Mouse (Mus musculus): ENCODE measurements around the gene Map4k4. TPM values are rescaled to one million over a fixed set of nuclear protein-coding genes. Genes with fewer than 3 reads are reported as not detected.

The Map4k4 gene
- total RNA-seq, 1 experiment from 2014 or later = 231 TPM

GRCm38 (mm10) chr1:39946391-39946790 lies 45.7 kb downstream of the Map4k4 start:
- no peak for ATAC-seq (replicated peaks in 1 of 2; ENCODE audit: insufficient read depth in 1 of 2, low FRiP score in 2 of 2, low TSS enrichment in 1 of 2, low read depth in 1 of 2, poor library complexity in 2 of 2, severe bottlenecking in 2 of 2)

- no peak for ATAC-seq (replicated peaks in 1 of 2; ENCODE audit: insufficient read depth in 1 of 2, low FRiP score in 2 of 2, low TSS enrichment in 1 of 2, low read depth in 1 of 2, poor library complexity in 2 of 2, severe bottlenecking in 2 of 2)
Observed at GRCm38 (mm10) chr1:39947179-39947578, 46.5 kb downstream of the Map4k4 start.

GRCm38 (mm10) chr1:39947701-39948359 lies 47.1 kb downstream of the Map4k4 start:
- ATAC-seq (replicated peaks in 1 of 2; ENCODE audit: insufficient read depth in 1 of 2, low FRiP score in 2 of 2, low TSS enrichment in 1 of 2, low read depth in 1 of 2, poor library complexity in 2 of 2, severe bottlenecking in 2 of 2) = no peak

DNA sequence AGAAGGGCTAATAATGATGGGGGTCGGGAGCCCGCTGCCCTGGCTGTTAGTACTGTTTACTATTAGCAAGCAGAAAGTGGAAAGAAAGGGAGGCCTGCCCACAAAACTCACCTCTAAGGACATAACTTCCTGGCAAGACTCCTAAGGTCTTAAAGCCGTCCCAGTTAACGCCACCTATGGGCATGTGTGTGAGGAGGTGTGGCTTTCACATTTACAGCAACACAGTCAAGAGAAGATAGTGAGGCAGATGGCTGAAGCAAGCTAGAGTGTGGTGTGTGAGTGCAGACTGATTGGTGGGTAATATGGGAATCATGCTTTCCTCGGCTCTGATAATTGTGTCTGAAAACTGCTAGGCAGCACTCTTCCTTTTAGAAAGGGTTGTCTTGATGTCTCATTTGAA lies 48.5 kb downstream of the Map4k4 start:
- ATAC-seq (replicated peaks in 1 of 2; ENCODE audit: insufficient read depth in 1 of 2, low FRiP score in 2 of 2, low TSS enrichment in 1 of 2, low read depth in 1 of 2, poor library complexity in 2 of 2, severe bottlenecking in 2 of 2) = peak; percentile 17 to 41; a peak in 1 of 4 replicates

DNA sequence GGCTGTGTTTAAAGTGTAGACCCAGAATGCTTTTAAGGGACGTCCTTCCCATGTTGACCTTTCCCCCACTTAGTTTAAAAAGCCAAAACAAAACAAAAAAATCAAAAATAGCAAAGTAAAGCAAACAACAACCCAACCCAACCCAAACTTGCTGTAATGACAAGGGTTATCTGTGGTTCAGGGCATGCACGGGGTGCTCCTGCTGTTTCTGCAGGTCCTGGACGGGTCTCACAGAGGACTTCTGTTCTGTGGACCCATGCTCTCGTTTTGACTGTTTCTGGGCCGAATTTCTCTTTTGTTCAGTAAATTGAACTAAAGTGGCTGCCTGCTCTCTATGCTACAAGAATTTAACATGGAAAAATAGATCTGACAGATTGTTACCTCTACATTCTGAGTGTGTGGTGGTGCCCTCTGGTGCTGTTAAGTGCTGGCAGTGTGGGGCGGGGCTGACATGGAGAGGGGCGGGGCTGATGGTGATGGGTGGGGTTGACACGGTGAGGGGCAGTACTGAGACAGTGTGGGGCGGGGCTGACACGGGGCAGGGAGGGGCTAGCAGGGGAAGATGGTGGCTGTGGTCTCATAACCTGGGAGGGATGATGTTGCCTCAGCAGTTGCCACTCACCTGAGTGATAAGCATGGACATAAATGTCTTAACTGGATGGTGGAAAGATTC lies 49.2 kb downstream of the Map4k4 start:
- ATAC-seq (replicated peaks in 1 of 2; ENCODE audit: insufficient read depth in 1 of 2, low FRiP score in 2 of 2, low TSS enrichment in 1 of 2, low read depth in 1 of 2, poor library complexity in 2 of 2, severe bottlenecking in 2 of 2) = peak in 1 of 2 experiments; percentile 62; a peak in 2 of 4 replicates

GRCm38 (mm10) chr1:39950590-39950989 lies 49.9 kb downstream of the Map4k4 start:
- no peak for ATAC-seq (replicated peaks in 1 of 2; ENCODE audit: insufficient read depth in 1 of 2, low FRiP score in 2 of 2, low TSS enrichment in 1 of 2, low read depth in 1 of 2, poor library complexity in 2 of 2, severe bottlenecking in 2 of 2)

DNA sequence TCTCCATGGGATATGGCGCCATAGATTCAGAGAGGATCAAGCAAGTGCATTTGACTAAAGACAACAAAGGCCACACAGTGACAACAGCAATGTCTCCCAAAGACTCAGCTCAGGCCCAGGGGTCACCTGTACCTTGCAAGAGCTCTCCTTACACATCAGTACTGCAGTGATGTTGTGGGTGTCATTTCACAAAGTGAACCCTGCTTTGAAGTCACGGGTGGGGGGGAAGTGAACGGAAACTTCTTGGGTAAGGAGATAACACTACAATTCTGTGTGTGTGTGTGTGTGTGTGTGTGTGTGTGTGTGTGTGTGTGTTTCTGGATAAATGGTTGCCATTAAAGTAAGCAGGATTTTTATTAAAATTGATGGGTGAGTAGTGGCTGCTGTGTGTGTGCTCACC lies 53.9 kb downstream of the Map4k4 start:
- ATAC-seq (replicated peaks in 1 of 2; ENCODE audit: insufficient read depth in 1 of 2, low FRiP score in 2 of 2, low TSS enrichment in 1 of 2, low read depth in 1 of 2, poor library complexity in 2 of 2, severe bottlenecking in 2 of 2) = no peak

DNA sequence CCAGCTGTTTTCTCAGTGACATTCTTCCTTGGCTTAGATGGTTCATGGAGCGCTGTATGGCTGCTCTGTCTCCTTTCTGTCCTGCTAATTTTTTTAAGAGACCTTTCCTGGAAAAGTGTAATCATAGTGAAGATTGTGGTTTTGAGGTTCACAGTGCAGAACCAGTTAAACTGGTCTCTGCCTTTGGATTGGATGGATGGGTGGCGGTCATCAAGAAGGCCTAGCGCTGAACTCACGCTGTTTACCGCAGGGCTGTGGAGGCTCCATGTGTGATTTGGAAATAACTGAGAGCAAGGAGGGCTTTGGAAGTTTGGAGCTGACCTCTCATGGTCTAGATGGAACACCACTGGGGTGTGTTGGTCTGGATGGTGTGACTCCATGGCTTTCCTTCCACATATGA lies 56.0 kb downstream of the Map4k4 start:
- ATAC-seq (replicated peaks in 1 of 2; ENCODE audit: insufficient read depth in 1 of 2, low FRiP score in 2 of 2, low TSS enrichment in 1 of 2, low read depth in 1 of 2, poor library complexity in 2 of 2, severe bottlenecking in 2 of 2) = no peak

DNA sequence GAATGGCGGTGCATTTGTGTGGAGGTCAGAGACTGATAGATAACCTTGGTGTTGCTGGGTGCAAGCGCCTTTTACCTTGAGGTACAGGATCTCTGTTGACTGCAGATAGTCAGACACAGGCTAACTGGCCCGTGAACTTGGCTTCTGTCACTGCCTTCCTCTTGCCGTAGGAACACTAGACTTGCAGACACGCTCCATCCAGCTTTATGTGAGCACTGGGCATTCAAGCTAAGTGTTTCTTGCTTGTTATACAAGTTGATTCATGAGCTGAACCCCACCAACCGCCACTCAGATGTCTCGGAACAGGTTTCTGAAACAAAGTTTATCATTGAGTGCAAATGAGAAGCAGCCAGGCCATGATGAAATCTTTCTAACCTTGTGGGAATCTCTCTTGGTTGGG lies 57.3 kb downstream of the Map4k4 start:
- ATAC-seq (replicated peaks in 1 of 2; ENCODE audit: insufficient read depth in 1 of 2, low FRiP score in 2 of 2, low TSS enrichment in 1 of 2, low read depth in 1 of 2, poor library complexity in 2 of 2, severe bottlenecking in 2 of 2) = no peak

DNA sequence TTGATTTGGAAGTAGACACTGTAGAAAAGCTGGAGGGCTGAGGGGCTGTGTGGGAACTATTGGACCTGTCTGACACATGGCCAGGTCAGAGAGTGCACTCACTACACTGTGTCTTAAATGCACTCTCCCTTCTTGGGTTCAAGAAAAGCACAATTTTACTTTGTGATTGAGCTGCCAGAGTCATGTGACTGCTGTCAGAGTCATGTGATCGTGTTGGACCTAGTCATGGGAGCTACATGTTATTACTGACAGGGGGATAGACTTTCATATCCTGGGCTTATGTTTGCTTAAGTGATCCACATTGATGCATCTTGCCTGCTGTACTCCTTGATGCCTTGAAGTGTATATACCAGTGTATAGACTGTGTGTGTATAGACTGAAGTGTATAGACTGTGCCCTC lies 59.9 kb downstream of the Map4k4 start:
- ATAC-seq (replicated peaks in 1 of 2; ENCODE audit: insufficient read depth in 1 of 2, low FRiP score in 2 of 2, low TSS enrichment in 1 of 2, low read depth in 1 of 2, poor library complexity in 2 of 2, severe bottlenecking in 2 of 2) = no peak

GRCm38 (mm10) chr1:39961113-39961512 lies 60.4 kb downstream of the Map4k4 start:
- ATAC-seq (replicated peaks in 1 of 2; ENCODE audit: insufficient read depth in 1 of 2, low FRiP score in 2 of 2, low TSS enrichment in 1 of 2, low read depth in 1 of 2, poor library complexity in 2 of 2, severe bottlenecking in 2 of 2) = no peak

GRCm38 (mm10) chr1:39962321-39962720 lies 61.6 kb downstream of the Map4k4 start:
- no peak for ATAC-seq (replicated peaks in 1 of 2; ENCODE audit: insufficient read depth in 1 of 2, low FRiP score in 2 of 2, low TSS enrichment in 1 of 2, low read depth in 1 of 2, poor library complexity in 2 of 2, severe bottlenecking in 2 of 2)

DNA sequence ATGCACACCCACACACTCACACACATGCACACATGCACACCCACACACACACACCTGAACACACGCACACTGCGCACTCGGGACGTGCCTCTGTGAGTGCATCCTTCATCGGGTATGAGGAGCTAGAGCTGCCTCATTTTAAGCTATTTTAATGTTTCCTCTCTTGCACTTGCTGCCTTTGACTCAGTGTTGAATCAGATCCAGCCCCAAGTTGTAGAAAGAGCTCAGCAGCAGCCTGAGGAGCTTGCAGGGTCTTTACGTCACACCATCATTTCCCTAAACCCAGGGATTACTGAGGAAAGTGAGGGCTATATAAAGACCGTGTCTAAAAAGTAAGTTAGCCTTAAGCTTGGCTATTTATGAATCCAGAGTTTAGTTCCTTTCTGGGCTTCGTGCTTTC lies 62.1 kb downstream of the Map4k4 start:
- no peak for ATAC-seq (replicated peaks in 1 of 2; ENCODE audit: insufficient read depth in 1 of 2, low FRiP score in 2 of 2, low TSS enrichment in 1 of 2, low read depth in 1 of 2, poor library complexity in 2 of 2, severe bottlenecking in 2 of 2)

DNA sequence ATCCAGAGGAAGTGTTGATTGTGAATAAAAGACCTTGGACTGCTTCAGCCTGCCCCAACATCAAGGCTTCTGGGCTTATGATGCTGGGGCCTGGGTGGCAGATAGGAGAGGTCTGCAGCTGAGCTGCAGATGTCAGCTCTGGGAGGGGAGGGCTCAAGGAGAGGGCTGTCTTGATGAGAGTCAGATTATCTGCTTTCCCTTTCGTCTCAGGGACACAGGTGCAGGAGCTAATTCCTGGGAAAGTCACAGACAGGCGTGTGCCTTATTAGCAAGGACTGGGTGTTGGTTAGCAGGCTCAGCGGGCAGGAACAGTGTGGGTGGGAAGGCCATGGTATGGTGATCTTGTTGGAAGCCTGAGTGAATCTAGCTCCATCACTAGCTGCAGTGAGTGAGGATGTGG lies 63.1 kb downstream of the Map4k4 start:
- no peak for ATAC-seq (replicated peaks in 1 of 2; ENCODE audit: insufficient read depth in 1 of 2, low FRiP score in 2 of 2, low TSS enrichment in 1 of 2, low read depth in 1 of 2, poor library complexity in 2 of 2, severe bottlenecking in 2 of 2)

GRCm38 (mm10) chr1:39964427-39964826 lies 63.7 kb downstream of the Map4k4 start:
- no peak for ATAC-seq (replicated peaks in 1 of 2; ENCODE audit: insufficient read depth in 1 of 2, low FRiP score in 2 of 2, low TSS enrichment in 1 of 2, low read depth in 1 of 2, poor library complexity in 2 of 2, severe bottlenecking in 2 of 2)

GRCm38 (mm10) chr1:39965461-39965860 lies 64.7 kb downstream of the Map4k4 start:
- no peak for ATAC-seq (replicated peaks in 1 of 2; ENCODE audit: insufficient read depth in 1 of 2, low FRiP score in 2 of 2, low TSS enrichment in 1 of 2, low read depth in 1 of 2, poor library complexity in 2 of 2, severe bottlenecking in 2 of 2)

DNA sequence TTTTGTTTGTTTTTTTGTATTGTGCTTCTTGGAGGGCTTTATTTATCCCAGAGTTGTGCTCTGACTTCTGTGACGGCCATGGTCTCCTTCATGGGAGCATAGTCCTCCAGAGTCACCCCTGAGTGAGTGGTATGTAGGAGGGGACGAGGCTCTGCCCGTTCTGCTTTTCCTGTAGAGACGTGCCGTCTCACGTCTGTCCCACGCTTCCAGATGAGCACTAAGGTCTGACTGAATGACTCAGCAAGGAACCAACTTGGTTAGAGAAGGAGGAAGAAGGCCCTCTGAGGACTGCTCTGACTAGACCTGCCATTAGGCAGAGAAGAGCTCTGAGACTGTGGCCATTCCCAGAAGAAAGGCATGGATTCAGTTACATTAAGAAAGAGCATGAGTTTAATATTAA lies 68.3 kb downstream of the Map4k4 start:
- peak; percentile 86 to 96 for ATAC-seq (replicated peaks in 1 of 2; ENCODE audit: insufficient read depth in 1 of 2, low FRiP score in 2 of 2, low TSS enrichment in 1 of 2, low read depth in 1 of 2, poor library complexity in 2 of 2, severe bottlenecking in 2 of 2)

GRCm38 (mm10) chr1:39969771-39970406 lies 69.2 kb downstream of the Map4k4 start:
- ATAC-seq (replicated peaks in 1 of 2; ENCODE audit: insufficient read depth in 1 of 2, low FRiP score in 2 of 2, low TSS enrichment in 1 of 2, low read depth in 1 of 2, poor library complexity in 2 of 2, severe bottlenecking in 2 of 2) = no peak

GRCm38 (mm10) chr1:39972411-39972810 lies 71.7 kb downstream of the Map4k4 start:
- ATAC-seq (replicated peaks in 1 of 2; ENCODE audit: insufficient read depth in 1 of 2, low FRiP score in 2 of 2, low TSS enrichment in 1 of 2, low read depth in 1 of 2, poor library complexity in 2 of 2, severe bottlenecking in 2 of 2) = no peak
